Mouse (Mus musculus) kidney, adult 2 months (tissue): ENCODE results near the gene Tmem235. TPM values are rescaled to one million over a fixed set of nuclear protein-coding genes. Genes with fewer than 3 reads are reported as not detected.

Source experiments
- DNase-seq: peaks from one replicate; pipeline ENCODE4 v3.0.0; 2021
- H3K27ac ChIP-seq: fragments of 200-500 bp; 2 replicates; pipeline ENCODE4 v1.5.1; 2012; ENCODE audit warnings: low read depth, low read length, control low read depth, inconsistent platforms; ENCODE audit not compliant: insufficient read depth
- H3K27me3 ChIP-seq: fragments of 200-500 bp; replicated peaks from 2 replicates; pipeline ENCODE4 v1.6.1; 2012; ENCODE audit warnings: mild to moderate bottlenecking, moderate library complexity, low read length, inconsistent platforms; ENCODE audit not compliant: control insufficient read depth, insufficient read depth
- H3K36me3 ChIP-seq: fragments of 200-500 bp; 2 replicates; pipeline ENCODE4 v1.6.1; 2012; ENCODE audit warnings: mild to moderate bottlenecking, moderate library complexity, low read length, inconsistent platforms; ENCODE audit not compliant: control insufficient read depth, insufficient read depth
- H3K4me1 ChIP-seq: fragments of 200-500 bp; 2 replicates; pipeline ENCODE4 v1.6.1; 2011; ENCODE audit warnings: low read length; ENCODE audit not compliant: control insufficient read depth, insufficient read depth
- H3K4me3 ChIP-seq: fragments of 200-500 bp; 2 replicates; pipeline ENCODE4 v1.5.1; 2011; ENCODE audit warnings: mild to moderate bottlenecking, low read depth, low read length, control low read depth; ENCODE audit not compliant: insufficient read depth
- CTCF ChIP-seq: fragments of 200-500 bp; conservative IDR thresholded peaks from 2 replicates; pipeline ENCODE4 v1.5.1; 2011; ENCODE audit warnings: low read depth, mild to moderate bottlenecking, control low read depth, low read length, moderate library complexity, mixed read lengths; ENCODE audit not compliant: insufficient read depth, insufficient read length
- POLR2A ChIP-seq: fragments of 200-500 bp; IDR thresholded peaks from one replicate; pipeline ENCODE4 v1.6.1; 2011; ENCODE audit warnings: low read depth, low read length, control low read depth
- WGBS: fragments of 180-500 bp; shearing (Covaris S2); methylation state at CpG from one replicate; pipeline ENCODE4 v1.1.7; 2018; 5-methylcytosine and 5-hydroxymethylcytosine counted together
- polyA plus RNA-seq: library from polyadenylated mRNA; depleted of rRNA; stranded (reverse); fragments of >200 nt; gene quantifications from 2 replicates; pipeline ENCODE4 v1.2.3, GENCODE M21; 2012

The Tmem235 gene
- polyA plus RNA-seq, 1 experiment = 0.08 TPM

GRCm38 (mm10) chr11:117843434-117843833, 17.1 kb upstream of the Tmem235 start:
- TF ChIP-seq POLR2A (no peak), CTCF (no peak)
- Histone ChIP-seq H3K27me3 (no peaks in the 10 kb centered on the region), H3K4me3 (no peak overlapping the region), H3K36me3 (no peaks in the 10 kb centered on the region), H3K4me1 (peaks cover 27% of the 10 kb centered on the region), H3K27ac (no peak overlapping the region)
- WGBS = 84% methylated on average over 2 of the region's 2 CpGs
- DNase-seq = no peak

GRCm38 (mm10) chr11:117844997-117845396, 15.6 kb upstream of the Tmem235 start:
- H3K4me3 ChIP-seq = no peak overlapping the region
- DNase-seq = peak; percentile 90
- no peaks in the 10 kb centered on the region for H3K27me3 ChIP-seq
- H3K27ac ChIP-seq = peak overlapping the region; percentile 97
- H3K4me1 ChIP-seq = peaks cover 22% of the 10 kb centered on the region
- H3K36me3 ChIP-seq = no peaks in the 10 kb centered on the region
- WGBS = 34% methylated on average over 2 of the region's 2 CpGs
- TF ChIP-seq POLR2A (no peak), CTCF (no peak)

- peak; percentile 23 for DNase-seq
- TF ChIP-seq CTCF (no peak), POLR2A (no peak)
- Histone ChIP-seq H3K27ac (peak overlapping the region; percentile 76; the same call in 1 of the 2 replicates), H3K4me1 (peaks cover 22% of the 10 kb centered on the region), H3K27me3 (no peaks in the 10 kb centered on the region), H3K4me3 (no peak overlapping the region), H3K36me3 (no peaks in the 10 kb centered on the region)
- 53% methylated on average over 2 of the region's 2 CpGs for WGBS
These were observed 14.9 kb upstream of the Tmem235 start for GRCm38 (mm10) chr11:117845651-117846050.

GRCm38 (mm10) chr11:117846640-117847039, 13.9 kb upstream of the Tmem235 start:
- WGBS = 29% methylated on average over 5 of the region's 5 CpGs
- DNase-seq = peak; percentile 90
- peak overlapping the region; percentile 88 for H3K27ac ChIP-seq
- H3K4me3 ChIP-seq = no peak overlapping the region
- H3K4me1 ChIP-seq = peaks cover 22% of the 10 kb centered on the region
- no peaks in the 10 kb centered on the region for H3K27me3 ChIP-seq
- no peak for TF ChIP-seq POLR2A
- 0 out of 2 replicates have a peak, but pooled peaks have one; percentile 12 for TF ChIP-seq CTCF
- no peaks in the 10 kb centered on the region for H3K36me3 ChIP-seq

- peak overlapping the region; percentile 90; the same call in 1 of the 2 replicates for H3K4me3 ChIP-seq
- H3K36me3 ChIP-seq = no peaks in the 10 kb centered on the region
- H3K27ac ChIP-seq = peak overlapping the region; percentile 96
- H3K27me3 ChIP-seq = no peaks in the 10 kb centered on the region
- peaks cover 22% of the 10 kb centered on the region for H3K4me1 ChIP-seq
- TF ChIP-seq CTCF = no peak
- DNase-seq = peak; percentile 48
- WGBS = 55% methylated on average over 7 of the region's 7 CpGs
These were observed 12.8 kb upstream of the Tmem235 start for GRCm38 (mm10) chr11:117847593-117848215.

GRCm38 (mm10) chr11:117848271-117848984, 12.1 kb upstream of the Tmem235 start:
- peak overlapping the region; percentile 96 for H3K27ac ChIP-seq
- no peaks in the 10 kb centered on the region for H3K36me3 ChIP-seq
- H3K4me1 ChIP-seq = peaks cover 22% of the 10 kb centered on the region
- H3K4me3 ChIP-seq = peak overlapping the region; percentile 90
- TF ChIP-seq CTCF = no peak
- no peak for TF ChIP-seq POLR2A
- 2% methylated on average over 19 of the region's 19 CpGs for WGBS
- peak; percentile 58 for DNase-seq
- no peaks in the 10 kb centered on the region for H3K27me3 ChIP-seq

- Histone ChIP-seq H3K27ac (peak within 1 kb of the TSS; percentile 96), H3K27me3 (no peaks in the 10 kb centered on the region), H3K36me3 (no peaks in the 10 kb centered on the region), H3K4me1 (peaks cover 22% of the 10 kb centered on the region), H3K4me3 (peak within 1 kb of the TSS; percentile 90)
- under 1% methylated on average over 51 of the region's 51 CpGs for WGBS
- TF ChIP-seq POLR2A = peak; percentile 86
- no peak for TF ChIP-seq CTCF
- peak; percentile 98 for DNase-seq
These were observed 11.4 kb upstream of the Tmem235 start, which contains the start of gene Birc5 for GRCm38 (mm10) chr11:117848985-117849671. Gene Birc5, plus strand, starts transcription at chr11:117849251.
